Mouse (Mus musculus) skeletal muscle tissue, postnatal 0 days (tissue): Measurements from ENCODE around the gene Rmdn3. TPM values are rescaled to one million over a fixed set of nuclear protein-coding genes. Genes with fewer than 3 reads are reported as not detected.

ENCODE experiments used
- polyA plus RNA-seq: library from polyadenylated mRNA; unstranded; fragments of >200 nt; fragmentation: Nextera tagmentation; extraction: Ambion mirVana; gene quantifications from 2 replicates; pipeline ENCODE4 v1.2.1, GENCODE M21; 2015

The Rmdn3 gene
- polyA plus RNA-seq = 10.1 and 15.4 TPM in 2 replicates

DNA sequence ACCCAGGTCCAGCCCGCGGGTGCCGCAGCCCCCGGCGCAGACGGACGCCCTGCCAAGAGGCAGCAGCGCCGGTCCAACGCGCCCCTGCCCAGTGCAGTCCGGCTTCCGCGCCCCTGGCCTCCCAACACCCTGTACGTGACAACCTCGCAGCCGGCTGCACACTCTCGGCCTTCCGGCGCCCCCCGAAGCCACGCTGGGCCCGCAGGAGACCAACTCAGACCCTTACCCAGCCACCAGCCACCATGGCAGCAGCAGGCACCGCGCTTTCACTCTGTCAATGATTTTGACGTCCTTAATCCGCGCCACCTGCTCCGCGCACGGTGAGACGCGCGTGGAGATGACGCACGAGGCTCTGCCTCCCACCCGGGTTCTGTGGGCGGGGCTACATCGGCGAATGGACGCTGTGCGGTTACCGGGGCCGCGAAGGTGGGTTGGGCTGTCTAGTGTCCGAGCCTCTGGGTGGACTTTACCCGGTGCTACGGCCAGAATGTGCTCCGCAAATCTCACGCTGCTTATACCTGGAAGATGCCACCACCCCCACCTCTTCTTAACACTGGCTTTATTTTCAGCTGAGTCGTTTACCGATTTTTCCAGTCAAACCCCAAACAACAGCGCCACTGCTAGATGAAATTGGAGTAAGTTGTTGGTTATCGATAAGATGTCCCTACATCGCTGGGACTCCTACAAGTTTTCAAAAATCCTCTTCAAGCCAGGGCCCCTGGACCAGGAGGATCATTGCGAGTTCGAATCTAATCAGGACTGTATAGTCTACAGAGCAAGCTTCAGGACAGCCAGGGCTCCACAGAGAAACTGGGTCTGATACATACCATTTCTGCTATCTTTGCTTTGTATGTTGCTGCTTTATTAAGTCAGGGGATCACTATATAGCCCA lies at the start of gene Rmdn3:
Gene Rmdn3 (minus strand): TSS at position 354 of the 892 bp plus-strand sequence.

DNA sequence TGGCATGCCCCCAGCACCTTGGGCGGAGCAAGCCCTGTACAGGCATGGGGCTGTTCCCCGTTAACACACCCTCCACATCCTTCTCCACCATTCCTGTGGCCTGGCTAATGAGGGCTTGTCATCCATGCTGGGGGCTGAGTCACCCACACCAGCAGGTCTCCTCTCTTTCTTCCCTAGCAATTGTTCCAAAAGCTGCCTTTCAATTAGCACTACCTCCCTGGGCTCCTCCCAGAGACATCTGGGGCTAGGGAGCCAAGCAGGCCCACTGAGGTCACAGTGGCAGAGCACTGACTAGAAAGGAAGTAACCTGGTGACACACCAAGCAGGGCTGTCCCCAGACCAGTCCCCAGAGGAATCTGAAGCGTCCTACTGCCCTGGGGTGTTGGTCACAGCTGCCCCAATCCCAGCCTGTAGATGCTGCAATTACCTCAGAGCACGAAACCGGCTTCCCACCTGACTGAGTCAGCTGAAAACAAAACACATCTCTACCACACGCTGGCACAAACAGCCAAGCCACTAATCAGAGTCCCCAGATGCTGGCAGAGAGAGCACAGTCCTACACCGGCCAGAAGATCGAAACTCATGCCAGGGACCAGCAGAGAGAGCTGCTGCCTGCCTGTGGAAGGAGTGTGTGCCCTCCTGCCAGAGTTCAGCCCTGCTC lies 17.3 kb upstream of the Rmdn3 start, which contains the start of gene Gm14137:
Gene Gm14137 (plus strand): TSS at position 519 of the 661 bp plus-strand sequence.

DNA sequence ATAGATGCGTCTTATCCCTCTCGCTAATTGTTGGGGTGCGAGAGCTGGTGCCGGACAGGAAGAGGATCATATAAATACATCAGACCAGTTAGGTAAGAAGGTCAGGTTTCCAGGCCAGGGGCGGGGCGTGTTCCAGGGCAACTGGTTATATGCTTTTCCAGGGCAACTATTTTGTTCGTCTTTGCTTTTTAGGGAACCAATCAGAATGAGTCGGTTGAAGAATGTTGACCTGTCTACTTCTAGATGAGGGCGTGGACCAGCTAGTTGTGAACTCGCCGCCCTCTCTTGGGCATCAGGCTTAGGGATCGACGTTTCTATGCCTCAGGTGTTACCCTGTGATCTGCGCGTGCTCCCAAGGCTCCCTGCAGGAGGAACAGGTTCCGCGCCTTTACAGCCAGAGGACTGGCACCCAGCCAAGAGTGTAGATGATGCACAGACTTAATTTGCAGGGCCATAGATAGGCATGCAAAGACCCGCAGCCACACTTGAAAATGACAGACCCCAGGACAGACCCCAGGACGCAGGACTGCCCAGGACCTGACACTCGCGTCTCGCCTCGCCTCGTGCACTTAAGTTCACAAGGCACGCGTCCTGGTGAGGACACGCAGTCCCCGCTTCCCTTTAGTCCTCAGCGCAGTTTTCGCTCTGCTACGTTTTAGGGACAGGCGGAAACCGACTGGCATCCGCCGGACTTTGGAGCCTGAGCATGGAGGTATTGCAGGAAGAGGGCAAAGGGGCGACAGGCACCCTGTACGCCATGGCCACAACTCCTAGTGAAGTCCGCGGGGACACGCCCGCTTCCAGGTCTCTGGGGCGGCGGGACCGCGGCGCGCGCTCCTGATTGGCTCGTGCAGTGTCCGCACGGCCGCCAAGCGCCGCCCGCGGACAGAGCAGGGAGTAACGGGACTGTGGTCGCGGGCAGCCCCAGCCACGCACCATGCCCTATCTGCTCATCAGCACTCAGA lies 10.3 kb upstream of the Rmdn3 start, which contains the start of gene Gchfr:
Gene Gchfr (plus strand): TSS at position 873 of the 965 bp plus-strand sequence.

DNA sequence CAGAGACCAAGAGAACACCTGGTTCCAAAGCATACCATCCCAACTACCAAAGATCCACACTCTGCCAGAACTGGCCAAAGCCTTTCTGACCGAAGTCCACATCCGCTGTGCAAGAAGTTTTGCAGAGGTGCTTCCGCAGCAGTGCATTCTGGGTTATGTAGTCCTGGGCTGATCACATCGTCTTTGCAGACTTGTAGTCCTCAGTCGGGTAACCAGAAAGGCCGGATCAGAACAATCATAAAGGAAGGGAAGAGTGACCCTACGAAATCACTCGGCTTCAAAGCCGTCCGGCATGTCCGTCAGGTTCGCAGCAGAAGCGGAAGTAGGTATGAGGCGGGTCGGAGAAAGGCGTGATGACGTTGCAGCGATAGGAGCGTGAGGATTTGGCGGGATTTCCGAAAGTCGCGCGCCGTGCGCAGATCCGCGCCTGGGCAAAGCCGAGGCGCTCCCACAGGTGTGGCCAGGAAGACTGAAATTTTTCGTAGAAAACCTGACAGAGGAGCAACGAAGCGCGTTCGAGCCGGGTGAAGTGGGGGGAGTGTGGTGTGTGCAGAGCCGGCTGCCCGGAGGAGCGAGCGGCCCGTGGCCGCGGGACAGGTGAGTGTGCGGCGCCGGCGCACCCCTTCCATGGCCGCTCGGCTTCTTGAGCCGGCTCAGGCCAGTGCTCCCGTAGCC lies 44.3 kb downstream of the Rmdn3 start, which contains the start of gene Rad51:
Gene Rad51 (plus strand): TSS at position 356 of the 675 bp plus-strand sequence.

Other genes starting within 250 kb of the Rmdn3 start
- gene Chst14, start 230.5 kb downstream of the Rmdn3 start, polyA plus RNA-seq = 15.3 and 16.6 TPM in 2 replicates
- 17.0 and 19.2 TPM in 2 replicates for gene Ccdc32, start 127.6 kb downstream of the Rmdn3 start, polyA plus RNA-seq
- gene Rpusd2, start 122.2 kb downstream of the Rmdn3 start, polyA plus RNA-seq = 3.6 and 4.3 TPM in 2 replicates
- gene Knl1, start 109.9 kb downstream of the Rmdn3 start, polyA plus RNA-seq = 12.5 and 14.6 TPM in 2 replicates
- gene Rad51, start 44.2 kb downstream of the Rmdn3 start, polyA plus RNA-seq = 5.4 and 6.2 TPM in 2 replicates
- gene Gchfr, start 10.7 kb upstream of the Rmdn3 start, polyA plus RNA-seq = 2.1 and 3.2 TPM in 2 replicates
- 0.13 and 0.45 TPM in 2 replicates for gene Gm14137, start 17.5 kb upstream of the Rmdn3 start, polyA plus RNA-seq
- 26.1 and 27.9 TPM in 2 replicates for gene Zfyve19, start 51.6 kb upstream of the Rmdn3 start, polyA plus RNA-seq
- 10.9 and 15.0 TPM in 2 replicates for gene Dnajc17, start 51.8 kb upstream of the Rmdn3 start, polyA plus RNA-seq
- not detected in 2 replicates for gene Ppp1r14d, start 72.9 kb upstream of the Rmdn3 start, polyA plus RNA-seq
- 0.08 and 0.63 TPM in 2 replicates for gene Spint1, start 80.3 kb upstream of the Rmdn3 start, polyA plus RNA-seq
- 0.88 TPM in 1 of 2 replicates, not detected in the other for gene Rhov, start 114.2 kb upstream of the Rmdn3 start, polyA plus RNA-seq
- gene Vps18, start 131.7 kb upstream of the Rmdn3 start, polyA plus RNA-seq = 7.4 and 7.5 TPM in 2 replicates
- gene Dll4, start 168.8 kb upstream of the Rmdn3 start, polyA plus RNA-seq = 4.8 and 5.1 TPM in 2 replicates
- gene Chac1, start 194.2 kb upstream of the Rmdn3 start, polyA plus RNA-seq = 0.12 and 1.0 TPM in 2 replicates